Comparison of ENCODE assay signal across 20 mouse cellular contexts in genomic region chr2:4541330-4541729, GRCm38 (mm10).
A peak's percentile ranks its signal among the peaks of the same experiment; 100 is the strongest.
DNase-seq lines count a peak whose midpoint lies in the region; ATAC-seq and TF ChIP-seq lines count a peak whose summit lies in the region.
"Had no signal": no experiment of that assay in that cellular context is flagged by ENCODE, and none has a peak within 500 bp of the region (broad histone marks: within the 10 kb centered on the region; RNA-seq: fewer than 3 reads in every experiment).

No protein-coding gene starts in this region.

- no peak overlapping the region; the same call in 1 of the 2 replicates for H3K9ac ChIP-seq in hindbrain, embryonic 13.5 days
- H3K9ac ChIP-seq in hindbrain, postnatal 0 days (replicated peaks; ENCODE audit: low read length) = no peak overlapping the region
- H3K9ac ChIP-seq in forebrain, embryonic 14.5 days (ENCODE audit: low read length) = no peak overlapping the region
- H3K9ac ChIP-seq in midbrain, embryonic 15.5 days = no peak overlapping the region
- H3K9ac ChIP-seq: embryonic facial prominence, embryonic 15.5 days; limb, embryonic 12.5 days; liver, embryonic 15.5 days had no signal

- H3K4me3 ChIP-seq in hindbrain, embryonic 13.5 days = no peak overlapping the region
- H3K4me3 ChIP-seq in hindbrain, postnatal 0 days (ENCODE audit: low read length) = no peak overlapping the region
- no peak overlapping the region for H3K4me3 ChIP-seq in forebrain, embryonic 14.5 days (ENCODE audit: low read depth, low read length)
- H3K4me3 ChIP-seq in midbrain, embryonic 15.5 days = no peak overlapping the region
- H3K4me3 ChIP-seq: embryonic facial prominence, embryonic 15.5 days; limb, embryonic 12.5 days; liver, embryonic 15.5 days had no signal

- peak; percentile 55 for DNase-seq in embryo, embryonic 10.5 days (ENCODE audit: low spot score)
- DNase-seq in embryo, embryonic 11 days = no peak
- DNase-seq in hindbrain, postnatal 0 days (ENCODE audit: low spot score) = no peak
- DNase-seq in forebrain, embryonic 14.5 days (ENCODE audit: low spot score) = no peak
- DNase-seq in adrenal gland, postnatal 14 days = no peak
- no peak for DNase-seq in layer of hippocampus, adult 9-10 months (ENCODE audit: low spot score)
- DNase-seq: adrenal gland, adult 2 months; cerebellum, adult 11-12 months; cerebellum, postnatal 36 days; gastrocnemius, postnatal 10 days; heart, adult 18-20 months; right cerebral cortex, adult 18-20 months; thymus, postnatal 4 days had no signal

- no peaks in the 10 kb centered on the region for H3K27me3 ChIP-seq in hindbrain, embryonic 13.5 days
- no peaks in the 10 kb centered on the region for H3K27me3 ChIP-seq in hindbrain, postnatal 0 days (ENCODE audit: insufficient read depth, low read length)
- H3K27me3 ChIP-seq in forebrain, embryonic 14.5 days (replicated peaks; ENCODE audit: control insufficient read depth, insufficient read depth, low read length) = no peaks in the 10 kb centered on the region
- H3K27me3 ChIP-seq in midbrain, embryonic 15.5 days (replicated peaks) = no peaks in the 10 kb centered on the region
- H3K27me3 ChIP-seq: embryonic facial prominence, embryonic 15.5 days; limb, embryonic 12.5 days had no signal

- H3K27ac ChIP-seq in hindbrain, embryonic 13.5 days = peak overlapping the region; percentile 84
- H3K27ac ChIP-seq in hindbrain, postnatal 0 days = no peak overlapping the region
- H3K27ac ChIP-seq in forebrain, embryonic 14.5 days (ENCODE audit: low read depth, low read length) = 0 out of 2 replicates have a peak overlapping the region, but pooled peaks have one; percentile 1
- H3K27ac ChIP-seq in midbrain, embryonic 15.5 days = peak overlapping the region; percentile 69
- H3K27ac ChIP-seq: limb, embryonic 12.5 days; liver, embryonic 15.5 days had no signal

- no peaks in the 10 kb centered on the region for H3K9me3 ChIP-seq in hindbrain, embryonic 13.5 days
- no peaks in the 10 kb centered on the region for H3K9me3 ChIP-seq in hindbrain, postnatal 0 days (ENCODE audit: low read length)
- no peaks in the 10 kb centered on the region for H3K9me3 ChIP-seq in forebrain, embryonic 14.5 days (replicated peaks; ENCODE audit: control insufficient read depth, low read length)
- no peaks in the 10 kb centered on the region for H3K9me3 ChIP-seq in midbrain, embryonic 15.5 days
- H3K9me3 ChIP-seq: embryonic facial prominence, embryonic 15.5 days; limb, embryonic 12.5 days; liver, embryonic 15.5 days had no signal

- 57% methylated on average over 4 of the region's 4 CpGs for WGBS in hindbrain, embryonic 13.5 days
- 46% methylated on average over 4 of the region's 4 CpGs for WGBS in hindbrain, postnatal 0 days
- WGBS in forebrain, embryonic 14.5 days = 76% methylated on average over 4 of the region's 4 CpGs
- 26% methylated on average over 4 of the region's 4 CpGs for WGBS in midbrain, embryonic 15.5 days

- H3K4me2 ChIP-seq in hindbrain, embryonic 13.5 days = no peak overlapping the region
- H3K4me2 ChIP-seq in hindbrain, postnatal 0 days (ENCODE audit: low read depth, low read length) = no peak overlapping the region
- H3K4me2 ChIP-seq in forebrain, embryonic 14.5 days (ENCODE audit: low read length) = no peak overlapping the region
- no peak overlapping the region for H3K4me2 ChIP-seq in midbrain, embryonic 15.5 days
- H3K4me2 ChIP-seq: embryonic facial prominence, embryonic 15.5 days; limb, embryonic 12.5 days; liver, embryonic 15.5 days had no signal

- H3K36me3 ChIP-seq in hindbrain, embryonic 13.5 days = peaks cover 36% of the 10 kb centered on the region
- H3K36me3 ChIP-seq in hindbrain, postnatal 0 days (ENCODE audit: insufficient read depth, low read length) = peaks cover 16% of the 10 kb centered on the region; the same call in 1 of the 2 replicates
- peaks cover 30% of the 10 kb centered on the region for H3K36me3 ChIP-seq in forebrain, embryonic 14.5 days (ENCODE audit: control insufficient read depth, insufficient read depth, low read length)
- peaks cover 4% of the 10 kb centered on the region; the same call in 1 of the 2 replicates for H3K36me3 ChIP-seq in midbrain, embryonic 15.5 days (replicated peaks)
- H3K36me3 ChIP-seq: liver, embryonic 15.5 days had no signal

- ATAC-seq in hindbrain, embryonic 13.5 days (ENCODE audit: low FRiP score) = no peak
- ATAC-seq in hindbrain, postnatal 0 days = no peak
- no peak for ATAC-seq in forebrain, embryonic 14.5 days
- no peak for ATAC-seq in midbrain, embryonic 15.5 days (replicated peaks)
- ATAC-seq: inflammation-experienced regulatory T-cells, adult 6 months; lung, postnatal 0 days had no signal

- H3K4me1 ChIP-seq in hindbrain, embryonic 13.5 days (replicated peaks) = peaks cover 55% of the 10 kb centered on the region
- H3K4me1 ChIP-seq in hindbrain, postnatal 0 days (ENCODE audit: insufficient read depth, low read length) = 0 out of 2 replicates have a peak, but pooled peaks cover 5% of the 10 kb centered on the region
- peaks cover 16% of the 10 kb centered on the region for H3K4me1 ChIP-seq in forebrain, embryonic 14.5 days (ENCODE audit: control insufficient read depth, insufficient read depth, low read length)
- H3K4me1 ChIP-seq in midbrain, embryonic 15.5 days = peaks cover 45% of the 10 kb centered on the region

- no peak for TF ChIP-seq CTCF in hindbrain, postnatal 0 days (IDR thresholded peaks at IDR 0.05; ENCODE audit: low read depth)
